Mouse (Mus musculus): ENCODE data around the gene Smurf1. TPM values are rescaled to one million over a fixed set of nuclear protein-coding genes. Genes with fewer than 3 reads are reported as not detected.

The Smurf1 gene
- total and polyA plus RNA-seq, 3 experiments: 3.1 to 7.2 (median 4.3) TPM

- H3K9ac ChIP-seq (ENCODE audit: insufficient read depth, low read depth): no peak overlapping the region
- in situ Hi-C loops (cut with MboI; ENCODE audit: low pct_ligation_motif_present, low pct_unique_long_range_greater_than_20kb, low sequenced_read_pairs): no loop called here
- H3K27ac ChIP-seq (ENCODE audit: insufficient read depth, low read depth): no peak overlapping the region
- H3K27me3 ChIP-seq (replicated peaks): no peaks in the 10 kb centered on the region
- no peak overlapping the region for H3K4me3 ChIP-seq (replicated peaks in 1 of 3; ENCODE audit: low read depth in 2 of 3, low read length in 2 of 3, poor library complexity in 1 of 3)
- H3K4me1 ChIP-seq (ENCODE audit: control insufficient read depth in 1 of 2, insufficient read depth in 2 of 2): no peaks in the 10 kb centered on the region
- no peaks in the 10 kb centered on the region for H3K79me2 ChIP-seq (replicated peaks; ENCODE audit: control insufficient read depth, extremely low read depth, insufficient read depth, poor library complexity, severe bottlenecking)
- H3K36me3 ChIP-seq (replicated peaks in 1 of 2; ENCODE audit: control insufficient read depth in 1 of 2, insufficient read depth in 1 of 2, low read length in 1 of 2): peaks cover 0 to 1% of the 10 kb centered on the region in 2 experiments
- DNase-seq (ENCODE audit: extremely low read depth): no peak
- no peaks in the 10 kb centered on the region for H3K9me3 ChIP-seq (replicated peaks; ENCODE audit: low read length)
- TF ChIP-seq PAX5 (IDR thresholded peaks at IDR 0.05; ENCODE audit: low read length) (no peak), MAX (IDR thresholded peaks at IDR 0.05; ENCODE audit: low read length) (no peak), MAZ (IDR thresholded peaks at IDR 0.05; ENCODE audit: low read depth, low read length) (no peak), SMC3 (IDR thresholded peaks at IDR 0.05; ENCODE audit: low read depth, low read length) (no peak), MAFK (IDR thresholded peaks at IDR 0.05; ENCODE audit: insufficient replicate concordance, low read length) (no peak), E2F4 (IDR thresholded peaks at IDR 0.05; ENCODE audit: insufficient replicate concordance, low read depth, low read length) (no peak), MEF2A (IDR thresholded peaks at IDR 0.05; ENCODE audit: borderline replicate concordance, low read depth, low read length) (no peak), ZMIZ1 (IDR thresholded peaks at IDR 0.05; ENCODE audit: low read depth, low read length) (no peak), USF1 (IDR thresholded peaks at IDR 0.05; ENCODE audit: low read depth, low read length) (no peak), POLR2AphosphoS2 (IDR thresholded peaks at IDR 0.05; ENCODE audit: low read depth, low read length) (no peak), POLR2A (IDR thresholded peaks at IDR 0.05; ENCODE audit: low read depth, low read length) (no peak), JUN (IDR thresholded peaks at IDR 0.05; ENCODE audit: insufficient read depth, low read depth, low read length) (no peak), NELFE (IDR thresholded peaks at IDR 0.05; ENCODE audit: low read depth, low read length) (no peak)
- dilution Hi-C loops (cut with MboI; ENCODE audit: extremely low pct_ligation_motif_present, extremely low pct_unique_long_range_greater_than_20kb, low sequenced_read_pairs): no loop called here
- no peak overlapping the region for H3K4me2 ChIP-seq (ENCODE audit: insufficient read depth, low read depth, poor library complexity, severe bottlenecking)
Measured at GRCm38 (mm10) chr5:144944370-144944769, 21.3 kb downstream of the Smurf1 start.

DNA sequence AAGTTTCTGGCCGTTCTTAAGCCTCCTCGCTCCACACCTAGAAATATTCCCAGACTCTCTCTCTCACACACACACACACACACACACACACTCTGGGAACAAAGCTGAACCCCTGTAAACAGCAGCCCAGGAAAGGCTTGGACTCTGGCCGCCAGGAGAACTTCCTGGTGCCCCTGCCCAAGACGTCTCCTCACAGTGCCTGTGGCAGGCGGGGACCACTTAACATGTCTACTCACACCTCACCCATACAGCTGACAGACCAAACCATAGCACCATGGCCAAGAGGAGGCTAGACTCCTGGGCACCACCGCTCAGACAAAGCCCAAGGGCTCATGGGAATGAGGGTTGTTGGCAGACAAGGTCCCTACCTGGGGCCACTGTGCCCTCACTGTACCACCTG, 22.3 kb downstream of the Smurf1 start:
- Histone ChIP-seq H3K4me2 (ENCODE audit: insufficient read depth, low read depth, poor library complexity, severe bottlenecking) (no peak overlapping the region), H3K9ac (ENCODE audit: insufficient read depth, low read depth) (no peak overlapping the region), H3K27ac (ENCODE audit: insufficient read depth, low read depth) (no peak overlapping the region), H3K4me3 (replicated peaks in 1 of 3; ENCODE audit: low read depth in 2 of 3, low read length in 2 of 3, poor library complexity in 1 of 3) (no peak overlapping the region), H3K36me3 (replicated peaks in 1 of 2; ENCODE audit: control insufficient read depth in 1 of 2, insufficient read depth in 1 of 2, low read length in 1 of 2) (peaks cover 0 to 1% of the 10 kb centered on the region in 2 experiments), H3K4me1 (ENCODE audit: control insufficient read depth in 1 of 2, insufficient read depth in 2 of 2) (no peaks in the 10 kb centered on the region), H3K27me3 (replicated peaks) (no peaks in the 10 kb centered on the region), H3K9me3 (replicated peaks; ENCODE audit: low read length) (no peaks in the 10 kb centered on the region), H3K79me2 (replicated peaks; ENCODE audit: control insufficient read depth, extremely low read depth, insufficient read depth, poor library complexity, severe bottlenecking) (no peaks in the 10 kb centered on the region)
- dilution Hi-C loops (cut with MboI; ENCODE audit: extremely low pct_ligation_motif_present, extremely low pct_unique_long_range_greater_than_20kb, low sequenced_read_pairs): no loop called here
- TF ChIP-seq KAT2A (IDR thresholded peaks at IDR 0.05; ENCODE audit: insufficient replicate concordance, low read length): no peak
- TF ChIP-seq TBP (conservative IDR thresholded peaks at IDR 0.05; ENCODE audit: low read depth, low read length): no peak
- TF ChIP-seq RAD21 (IDR thresholded peaks at IDR 0.05; ENCODE audit: low read depth, low read length): no peak
- TF ChIP-seq CTCF (conservative IDR thresholded peaks at IDR 0.05 in 1 of 2, IDR thresholded peaks at IDR 0.05 in 1 of 2; ENCODE audit: low read depth in 2 of 2, low read length in 2 of 2): no peak
- TF ChIP-seq TCF12 (IDR thresholded peaks at IDR 0.05; ENCODE audit: low read depth, low read length): no peak
- TF ChIP-seq JUND (conservative IDR thresholded peaks at IDR 0.05; ENCODE audit: low read depth, low read length): no peak
- no peak for TF ChIP-seq USF1 (IDR thresholded peaks at IDR 0.05; ENCODE audit: low read depth, low read length)
- no peak for TF ChIP-seq CHD1 (IDR thresholded peaks at IDR 0.05; ENCODE audit: low read depth, low read length)
- no peak for TF ChIP-seq MAX (IDR thresholded peaks at IDR 0.05; ENCODE audit: low read length)
- TF ChIP-seq SMC3 (IDR thresholded peaks at IDR 0.05; ENCODE audit: low read depth, low read length): no peak
- TF ChIP-seq HCFC1 (IDR thresholded peaks at IDR 0.05; ENCODE audit: low read depth, low read length): no peak
- no peak for TF ChIP-seq CHD2 (IDR thresholded peaks at IDR 0.05; ENCODE audit: low read length)
- no peak for TF ChIP-seq NELFE (IDR thresholded peaks at IDR 0.05; ENCODE audit: low read depth, low read length)
- no peak for TF ChIP-seq ZMIZ1 (IDR thresholded peaks at IDR 0.05; ENCODE audit: low read depth, low read length)
- no peak for TF ChIP-seq ZNF384 (IDR thresholded peaks at IDR 0.05; ENCODE audit: low read depth, low read length)
- no peak for TF ChIP-seq JUN (IDR thresholded peaks at IDR 0.05; ENCODE audit: insufficient read depth, low read depth, low read length)
- no peak for TF ChIP-seq IRF4 (IDR thresholded peaks at IDR 0.05; ENCODE audit: low read depth, low read length)
- no peak for TF ChIP-seq GABPA (IDR thresholded peaks at IDR 0.05; ENCODE audit: insufficient replicate concordance, low read depth, low read length)
- no peak for TF ChIP-seq RCOR1 (conservative IDR thresholded peaks at IDR 0.05; ENCODE audit: low read depth, low read length)
- DNase-seq (ENCODE audit: extremely low read depth): no peak
- in situ Hi-C loops (cut with MboI; ENCODE audit: low pct_ligation_motif_present, low pct_unique_long_range_greater_than_20kb, low sequenced_read_pairs): no loop called here

All from CH12.LX (cell line).